Mouse (Mus musculus): Measurements from ENCODE around the gene Egln3. TPM values are rescaled to one million over a fixed set of nuclear protein-coding genes. Genes with fewer than 3 reads are reported as not detected.
A peak's percentile ranks its signal among the peaks of the same experiment; 100 is the strongest.

Egln3 gene
- polyA plus RNA-seq, 1 experiment, result 51.8 TPM

DNA sequence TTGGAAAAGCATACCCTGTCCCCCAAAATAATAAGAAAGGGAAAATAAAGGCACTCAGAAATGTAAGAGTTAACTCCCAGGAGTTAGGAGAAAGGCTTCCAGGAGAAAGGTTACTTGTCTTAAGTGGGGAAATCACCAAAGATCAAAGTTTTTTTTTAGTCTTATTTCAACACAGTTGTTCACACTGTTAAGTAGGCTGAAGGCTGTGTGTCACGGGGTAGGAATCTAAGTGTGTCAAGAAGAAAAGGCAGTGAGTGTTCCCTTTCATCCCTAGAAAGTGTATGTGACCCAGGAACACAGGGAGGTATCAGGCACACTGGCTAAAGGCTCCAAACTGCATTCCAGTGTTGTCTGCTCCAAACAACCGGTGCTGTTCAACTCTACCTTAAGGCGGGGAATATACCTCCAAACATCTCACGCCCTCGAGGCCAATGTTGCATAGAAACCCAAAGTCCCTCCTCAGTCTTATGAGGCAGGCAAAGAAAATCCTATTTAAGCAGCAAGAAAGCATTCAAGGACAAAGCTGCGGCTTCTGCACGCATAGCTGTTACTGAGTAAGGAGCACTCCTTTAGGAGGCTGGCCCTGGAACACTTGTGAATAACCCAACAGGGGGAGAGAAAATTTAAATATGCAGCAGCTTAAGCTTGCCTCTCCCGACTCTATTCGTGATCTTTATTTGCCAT lies 39.5 kb downstream of the Egln3 start:
- no peaks in the 10 kb centered on the region for H3K27me3 ChIP-seq (ENCODE audit: control insufficient read depth, insufficient read depth, low read length)
- H3K4me1 ChIP-seq (ENCODE audit: control insufficient read depth, insufficient read depth, insufficient read length, low read length), result peaks cover 5% of the 10 kb centered on the region; the same call in 1 of the 2 replicates
- WGBS, result 61% methylated on average over 9 of the region's 9 CpGs
- H3K27ac ChIP-seq (ENCODE audit: insufficient read depth, low read depth, low read length), result no peak overlapping the region
- H3K36me3 ChIP-seq (ENCODE audit: control insufficient read depth, insufficient read depth, low read length), result no peaks in the 10 kb centered on the region
- H3K4me3 ChIP-seq (ENCODE audit: low read depth, low read length), result no peak overlapping the region
- TF ChIP-seq CTCF (IDR thresholded peaks at IDR 0.05; ENCODE audit: extremely low read depth, insufficient read length, insufficient replicate concordance, low read depth, low read length) (no peak), POLR2A (IDR thresholded peaks at IDR 0.05; ENCODE audit: low read depth, low read length) (no peak)

DNA sequence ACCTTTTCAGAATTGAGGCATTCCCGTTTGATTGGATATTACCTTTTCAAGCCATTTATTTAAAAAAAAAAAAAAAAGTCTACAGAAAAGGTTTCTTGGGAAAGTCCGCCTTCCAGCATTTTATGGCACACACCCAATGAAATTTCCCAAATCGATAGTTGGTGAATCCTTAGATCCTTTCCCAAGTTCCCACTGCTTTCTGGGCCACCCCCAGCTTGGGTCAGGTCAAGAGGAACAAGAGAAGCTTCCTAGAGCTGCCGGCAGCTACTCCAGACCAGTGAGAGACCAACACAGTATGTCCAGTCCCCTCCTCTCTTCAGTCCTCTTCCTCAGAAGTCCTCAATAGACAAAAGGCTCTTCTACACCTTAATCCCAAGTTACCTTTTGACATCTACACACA lies 40.5 kb downstream of the Egln3 start:
- Histone ChIP-seq H3K4me1 (ENCODE audit: control insufficient read depth, insufficient read depth, insufficient read length, low read length) (peaks cover 5% of the 10 kb centered on the region; the same call in 1 of the 2 replicates), H3K27ac (ENCODE audit: insufficient read depth, low read depth, low read length) (peak overlapping the region; percentile 98), H3K36me3 (ENCODE audit: control insufficient read depth, insufficient read depth, low read length) (no peaks in the 10 kb centered on the region), H3K4me3 (ENCODE audit: low read depth, low read length) (peak overlapping the region; percentile 54), H3K27me3 (ENCODE audit: control insufficient read depth, insufficient read depth, low read length) (no peaks in the 10 kb centered on the region)
- no peak for TF ChIP-seq CTCF (IDR thresholded peaks at IDR 0.05; ENCODE audit: extremely low read depth, insufficient read length, insufficient replicate concordance, low read depth, low read length)
- TF ChIP-seq POLR2A (IDR thresholded peaks at IDR 0.05; ENCODE audit: low read depth, low read length), result no peak
- WGBS, result 11% methylated on average over 4 of the region's 4 CpGs

DNA sequence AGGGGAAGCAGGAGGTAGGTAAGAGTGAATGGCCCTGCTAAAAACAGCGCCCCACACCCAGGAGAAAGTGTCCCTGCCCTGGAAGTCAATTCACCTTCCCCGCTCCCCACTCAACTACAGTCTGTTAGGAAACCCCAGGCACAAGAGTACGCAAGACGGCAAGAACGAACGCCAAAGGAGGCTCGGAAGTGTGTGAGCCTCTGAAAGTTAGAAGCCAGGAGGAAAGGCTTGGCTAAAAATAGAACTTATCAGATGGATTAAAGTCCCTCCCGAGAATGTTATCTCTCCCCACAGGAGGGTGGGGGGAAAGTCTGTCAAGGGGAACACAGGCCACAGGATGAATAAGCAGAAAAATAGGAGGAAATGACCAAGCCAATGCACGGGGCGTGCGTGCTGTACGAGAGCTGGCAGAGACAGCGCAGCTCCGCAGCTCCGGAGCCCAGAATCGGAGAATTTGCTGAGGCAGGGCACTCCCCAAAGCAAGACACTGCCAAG lies 41.0 kb downstream of the Egln3 start:
- Histone ChIP-seq H3K27me3 (ENCODE audit: control insufficient read depth, insufficient read depth, low read length) (no peaks in the 10 kb centered on the region), H3K4me1 (ENCODE audit: control insufficient read depth, insufficient read depth, insufficient read length, low read length) (peaks cover 5% of the 10 kb centered on the region; the same call in 1 of the 2 replicates), H3K27ac (ENCODE audit: insufficient read depth, low read depth, low read length) (peak overlapping the region; percentile 98), H3K36me3 (ENCODE audit: control insufficient read depth, insufficient read depth, low read length) (no peaks in the 10 kb centered on the region), H3K4me3 (ENCODE audit: low read depth, low read length) (peak overlapping the region; percentile 54)
- under 1% methylated on average over 16 of the region's 16 CpGs for WGBS
- TF ChIP-seq CTCF (IDR thresholded peaks at IDR 0.05; ENCODE audit: extremely low read depth, insufficient read length, insufficient replicate concordance, low read depth, low read length), result no peak

DNA sequence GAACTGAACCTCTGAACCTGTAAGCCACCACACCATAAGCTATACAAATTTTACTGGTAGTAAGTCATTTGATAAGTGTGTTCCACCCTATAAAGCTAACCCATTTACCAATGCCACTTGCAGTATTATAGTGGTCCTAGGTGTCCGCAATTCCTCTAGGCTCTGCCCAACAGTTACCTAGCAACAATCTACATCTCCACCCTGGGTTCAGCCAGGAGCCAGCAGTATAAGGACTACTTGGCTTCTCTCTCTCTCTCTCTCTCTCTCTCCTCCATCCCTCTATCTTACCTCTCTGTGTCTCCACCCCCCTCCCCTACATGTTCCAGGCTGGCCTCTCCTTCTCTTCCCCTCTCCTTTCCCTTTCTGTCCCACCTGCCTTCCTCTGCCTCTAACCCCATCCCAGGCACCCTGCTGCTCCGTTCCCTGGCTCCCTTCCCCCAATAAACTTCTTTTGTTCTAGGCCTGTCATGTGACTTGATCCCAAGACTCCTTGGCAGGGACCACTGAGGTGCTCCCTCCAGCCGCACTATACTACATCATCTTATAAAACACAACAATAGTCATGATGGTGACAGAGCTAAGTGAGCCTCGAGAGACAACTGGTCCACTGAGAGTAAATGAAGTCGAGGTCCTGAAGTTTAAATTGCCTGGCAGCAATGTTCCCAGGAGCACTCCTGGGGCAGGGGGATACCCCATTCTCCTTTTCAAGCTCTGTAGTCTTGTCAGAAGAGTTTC lies 42.0 kb downstream of the Egln3 start:
- Histone ChIP-seq H3K36me3 (ENCODE audit: control insufficient read depth, insufficient read depth, low read length) (no peaks in the 10 kb centered on the region), H3K27me3 (ENCODE audit: control insufficient read depth, insufficient read depth, low read length) (no peaks in the 10 kb centered on the region), H3K4me1 (ENCODE audit: control insufficient read depth, insufficient read depth, insufficient read length, low read length) (peaks cover 5% of the 10 kb centered on the region; the same call in 1 of the 2 replicates), H3K4me3 (ENCODE audit: low read depth, low read length) (no peak overlapping the region), H3K27ac (ENCODE audit: insufficient read depth, low read depth, low read length) (no peak overlapping the region)
- TF ChIP-seq CTCF (IDR thresholded peaks at IDR 0.05; ENCODE audit: extremely low read depth, insufficient read length, insufficient replicate concordance, low read depth, low read length) (no peak), POLR2A (IDR thresholded peaks at IDR 0.05; ENCODE audit: low read depth, low read length) (no peak)
- WGBS, result 61% methylated on average over 5 of the region's 5 CpGs

DNA sequence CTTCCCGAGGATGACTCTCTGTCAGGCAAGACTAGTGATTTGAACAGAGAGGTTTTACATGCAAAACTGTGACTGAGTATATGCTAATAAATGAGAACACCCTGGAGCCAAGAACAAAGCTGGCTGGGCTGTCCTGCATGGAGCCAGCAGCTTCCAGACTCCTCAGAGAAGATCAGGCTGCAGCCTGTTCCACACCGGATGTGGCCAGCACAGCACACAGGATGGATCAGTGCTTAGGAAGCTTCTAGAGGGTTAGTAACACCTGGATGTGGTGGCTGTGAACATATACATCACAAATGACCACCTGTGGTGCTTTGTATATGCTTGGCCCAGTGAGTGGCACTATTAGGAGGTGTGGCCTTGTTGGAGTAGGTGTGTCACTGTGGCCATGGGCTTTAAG lies 43.4 kb downstream of the Egln3 start:
- Histone ChIP-seq H3K36me3 (ENCODE audit: control insufficient read depth, insufficient read depth, low read length) (no peaks in the 10 kb centered on the region), H3K27me3 (ENCODE audit: control insufficient read depth, insufficient read depth, low read length) (no peaks in the 10 kb centered on the region), H3K4me1 (ENCODE audit: control insufficient read depth, insufficient read depth, insufficient read length, low read length) (peaks cover 5% of the 10 kb centered on the region; the same call in 1 of the 2 replicates), H3K4me3 (ENCODE audit: low read depth, low read length) (no peak overlapping the region), H3K27ac (ENCODE audit: insufficient read depth, low read depth, low read length) (no peak overlapping the region)
- TF ChIP-seq POLR2A (IDR thresholded peaks at IDR 0.05; ENCODE audit: low read depth, low read length) (no peak), CTCF (IDR thresholded peaks at IDR 0.05; ENCODE audit: extremely low read depth, insufficient read length, insufficient replicate concordance, low read depth, low read length) (no peak)
- 85% methylated on average over 2 of the region's 2 CpGs for WGBS

DNA sequence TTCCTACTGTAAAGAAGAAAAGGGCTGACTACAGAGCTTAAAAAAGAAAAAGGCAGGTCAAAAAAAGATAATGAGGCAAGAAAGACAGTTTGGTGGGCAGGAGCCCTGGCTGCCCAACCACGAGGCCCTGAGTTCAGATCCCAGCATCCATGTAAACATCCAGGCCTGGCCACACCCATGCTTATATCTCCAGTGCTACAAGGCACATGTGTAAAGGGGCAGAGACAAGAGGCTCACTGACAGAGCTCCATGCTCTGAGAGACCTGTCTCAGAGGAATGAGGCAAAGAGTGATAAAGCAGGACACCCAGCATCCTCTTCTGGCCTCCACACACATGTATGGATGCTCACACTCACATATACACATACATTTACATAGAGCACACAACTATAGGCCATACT lies 48.9 kb downstream of the Egln3 start:
- Histone ChIP-seq H3K27me3 (ENCODE audit: control insufficient read depth, insufficient read depth, low read length) (no peaks in the 10 kb centered on the region), H3K4me3 (ENCODE audit: low read depth, low read length) (no peak overlapping the region), H3K36me3 (ENCODE audit: control insufficient read depth, insufficient read depth, low read length) (no peaks in the 10 kb centered on the region), H3K4me1 (ENCODE audit: control insufficient read depth, insufficient read depth, insufficient read length, low read length) (peaks cover 5% of the 10 kb centered on the region; the same call in 1 of the 2 replicates), H3K27ac (ENCODE audit: insufficient read depth, low read depth, low read length) (no peak overlapping the region)
- TF ChIP-seq CTCF (IDR thresholded peaks at IDR 0.05; ENCODE audit: extremely low read depth, insufficient read length, insufficient replicate concordance, low read depth, low read length) (no peak), POLR2A (IDR thresholded peaks at IDR 0.05; ENCODE audit: low read depth, low read length) (no peak)
- WGBS, result 32% methylated on average over 1 of the region's 1 CpGs

DNA sequence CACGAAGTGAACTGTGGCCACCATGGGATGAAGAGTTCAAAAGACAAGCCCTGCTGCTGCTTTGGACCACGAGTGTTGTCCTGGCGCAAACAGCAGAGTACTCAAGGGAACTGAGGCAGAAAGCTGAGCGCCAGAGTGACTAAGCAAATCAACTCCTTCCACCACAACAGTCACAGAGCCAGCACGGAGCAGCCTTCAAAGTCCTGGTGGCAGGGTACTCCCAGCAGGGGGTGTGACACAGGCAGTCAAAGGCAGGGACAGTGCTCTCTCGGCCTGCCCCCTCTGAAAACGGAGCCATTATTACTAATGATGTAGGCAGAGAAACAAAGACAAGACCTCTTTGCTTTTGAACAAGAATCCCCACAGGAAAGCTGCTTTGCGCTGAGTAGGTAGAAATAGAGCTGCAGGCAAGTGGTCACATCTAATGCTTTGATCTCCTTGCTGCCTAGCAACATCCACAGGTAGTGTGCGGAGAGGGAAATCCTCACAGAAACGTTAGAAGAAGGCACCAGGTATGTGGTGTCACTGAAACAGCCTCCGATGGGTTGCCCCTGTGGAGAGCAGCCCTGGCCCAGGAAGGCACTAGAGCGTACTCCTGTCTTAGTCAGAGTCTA lies 56.6 kb downstream of the Egln3 start:
- Histone ChIP-seq H3K27ac (ENCODE audit: insufficient read depth, low read depth, low read length) (no peak overlapping the region), H3K36me3 (ENCODE audit: control insufficient read depth, insufficient read depth, low read length) (no peaks in the 10 kb centered on the region), H3K27me3 (ENCODE audit: control insufficient read depth, insufficient read depth, low read length) (no peaks in the 10 kb centered on the region), H3K4me1 (ENCODE audit: control insufficient read depth, insufficient read depth, insufficient read length, low read length) (no peaks in the 10 kb centered on the region), H3K4me3 (ENCODE audit: low read depth, low read length) (no peak overlapping the region)
- WGBS, result 45% methylated on average over 12 of the region's 12 CpGs
- TF ChIP-seq POLR2A (IDR thresholded peaks at IDR 0.05; ENCODE audit: low read depth, low read length), result no peak
- TF ChIP-seq CTCF (IDR thresholded peaks at IDR 0.05; ENCODE audit: extremely low read depth, insufficient read length, insufficient replicate concordance, low read depth, low read length), result no peak
